Mouse (Mus musculus): ENCODE results near the gene Hist2h2bb. TPM values are rescaled to one million over a fixed set of nuclear protein-coding genes. Genes with fewer than 3 reads are reported as not detected.

The Hist2h2bb gene
- total and polyA plus RNA-seq, 3 experiments = 1.2 to 34.7 (median 34.1) TPM

GRCm38 (mm10) chr3:96302076-96302475, 32.5 kb downstream of the Hist2h2bb start:
- Histone ChIP-seq H3K79me2 (replicated peaks; ENCODE audit: control insufficient read depth, insufficient read depth, low read length) (no peaks in the 10 kb centered on the region), H3K36me3 (ENCODE audit: control insufficient read depth, insufficient read depth, low read length) (no peaks in the 10 kb centered on the region), H3K9ac (ENCODE audit: low read depth, low read length) (no peak overlapping the region), H3K4me3 (no peak overlapping the region), H3K27me3 (ENCODE audit: control insufficient read depth, insufficient read depth, low read length) (no peaks in the 10 kb centered on the region), H3K27ac (no peak overlapping the region), H3K4me1 (ENCODE audit: control insufficient read depth, insufficient read depth, low read length) (no peaks in the 10 kb centered on the region; the same call in 1 of the 2 replicates)
- DNase-seq = no peak
- TF ChIP-seq EP300 (IDR thresholded peaks at IDR 0.05; ENCODE audit: insufficient read depth, low read depth, low read length) = no peak
- no peak for TF ChIP-seq POLR2A (IDR thresholded peaks at IDR 0.05; ENCODE audit: insufficient read depth, low read depth, low read length)
- TF ChIP-seq CTCF (IDR thresholded peaks at IDR 0.05) = no peak
- intact Hi-C loops (cut with DNase I) = no loop called here
- 80% methylated on average over 5 of the region's 5 CpGs for WGBS

- H3K4me1 ChIP-seq (ENCODE audit: control insufficient read depth, insufficient read depth, low read length) = no peaks in the 10 kb centered on the region; the same call in 1 of the 2 replicates
- intact Hi-C loops (cut with DNase I) = no loop called here
- TF ChIP-seq POLR2A (IDR thresholded peaks at IDR 0.05; ENCODE audit: insufficient read depth, low read depth, low read length) (no peak), EP300 (IDR thresholded peaks at IDR 0.05; ENCODE audit: insufficient read depth, low read depth, low read length) (no peak)
- no peak for DNase-seq
- 70% methylated on average over 9 of the region's 9 CpGs for whole genome bisulfite sequencing
- H3K79me2 ChIP-seq (replicated peaks; ENCODE audit: control insufficient read depth, insufficient read depth, low read length) = no peaks in the 10 kb centered on the region
- no peak overlapping the region for H3K4me3 ChIP-seq
- no peaks in the 10 kb centered on the region for H3K36me3 ChIP-seq (ENCODE audit: control insufficient read depth, insufficient read depth, low read length)
- H3K27me3 ChIP-seq (ENCODE audit: control insufficient read depth, insufficient read depth, low read length) = no peaks in the 10 kb centered on the region
- no peak overlapping the region for H3K9ac ChIP-seq (ENCODE audit: low read depth, low read length)
- no peak overlapping the region for H3K27ac ChIP-seq
These were observed 37.0 kb downstream of the Hist2h2bb start for GRCm38 (mm10) chr3:96306506-96306905.

DNA sequence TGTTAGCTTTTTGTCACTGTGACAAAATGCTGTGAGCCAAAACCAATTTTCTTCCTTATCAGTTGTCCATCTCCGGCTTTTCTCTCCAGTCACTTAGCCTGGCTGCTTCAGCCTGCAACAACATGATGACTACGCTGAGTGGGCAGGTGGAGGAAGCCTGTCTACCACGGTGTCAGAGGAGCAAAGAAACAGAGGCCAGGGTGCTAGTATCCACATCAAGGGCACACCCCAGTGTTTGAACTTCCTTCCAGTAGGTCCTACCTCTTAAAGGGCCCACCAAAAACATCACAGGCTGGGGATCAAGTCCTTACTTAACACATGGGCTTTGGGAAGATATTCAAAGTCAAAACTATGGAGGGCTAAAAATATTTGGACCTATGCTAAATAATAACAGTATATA, 39.9 kb downstream of the Hist2h2bb start:
- no peaks in the 10 kb centered on the region for H3K4me1 ChIP-seq (ENCODE audit: control insufficient read depth, insufficient read depth, low read length)
- H3K9ac ChIP-seq (ENCODE audit: low read depth, low read length) = no peak overlapping the region
- no peak for DNase-seq
- H3K79me2 ChIP-seq (replicated peaks; ENCODE audit: control insufficient read depth, insufficient read depth, low read length) = no peaks in the 10 kb centered on the region
- 52% methylated on average over 3 of the region's 3 CpGs for WGBS
- no peak overlapping the region for H3K27ac ChIP-seq
- no peaks in the 10 kb centered on the region for H3K27me3 ChIP-seq (ENCODE audit: control insufficient read depth, insufficient read depth, low read length)
- TF ChIP-seq CTCF (IDR thresholded peaks at IDR 0.05) (no peak), POLR2A (IDR thresholded peaks at IDR 0.05; ENCODE audit: insufficient read depth, low read depth, low read length) (no peak), EP300 (IDR thresholded peaks at IDR 0.05; ENCODE audit: insufficient read depth, low read depth, low read length) (no peak)
- no peak overlapping the region for H3K4me3 ChIP-seq
- no peaks in the 10 kb centered on the region for H3K36me3 ChIP-seq (ENCODE audit: control insufficient read depth, insufficient read depth, low read length)
- intact Hi-C loops (cut with DNase I) = no loop called here

DNA sequence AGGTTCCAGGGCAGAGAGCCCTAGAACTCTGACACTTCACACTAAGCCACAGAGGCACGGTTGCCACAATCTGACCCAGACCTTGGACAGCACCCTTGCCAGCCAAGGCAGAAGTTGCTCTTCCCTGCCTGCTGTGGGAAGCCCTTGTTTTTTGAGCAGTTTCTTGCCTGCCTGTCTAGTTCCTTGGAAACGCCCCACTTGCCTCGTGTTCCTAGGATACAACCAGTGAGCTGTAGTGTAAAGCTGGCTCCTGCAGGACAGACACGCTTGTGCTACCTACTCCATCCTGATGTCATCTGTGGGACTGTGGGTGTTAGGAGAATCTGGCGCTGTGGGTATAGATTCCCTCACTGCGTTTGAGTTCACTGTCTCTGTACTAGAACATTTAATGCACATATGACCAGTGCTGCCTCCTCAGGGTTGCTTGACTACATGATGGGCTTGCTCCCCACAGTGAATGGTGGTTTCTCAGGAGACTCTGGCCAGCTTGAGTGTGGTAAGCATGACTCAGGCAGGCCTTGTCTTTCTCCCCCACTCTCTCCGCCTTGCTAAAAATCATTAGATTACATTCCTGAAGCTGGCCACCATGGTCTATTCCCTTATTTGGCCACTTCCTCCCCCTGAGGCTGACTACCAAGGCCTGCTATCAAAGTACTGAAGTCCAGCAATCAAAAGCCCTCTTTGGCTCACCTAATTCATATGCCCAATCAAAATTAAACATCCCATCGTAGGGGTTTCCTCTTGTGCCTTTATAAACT, 43.0 kb downstream of the Hist2h2bb start:
- H3K4me1 ChIP-seq (ENCODE audit: control insufficient read depth, insufficient read depth, low read length) = no peaks in the 10 kb centered on the region
- no peak for TF ChIP-seq EP300 (IDR thresholded peaks at IDR 0.05; ENCODE audit: insufficient read depth, low read depth, low read length)
- no peak for TF ChIP-seq CTCF (IDR thresholded peaks at IDR 0.05)
- TF ChIP-seq POLR2A (IDR thresholded peaks at IDR 0.05; ENCODE audit: insufficient read depth, low read depth, low read length) = no peak
- H3K36me3 ChIP-seq (ENCODE audit: control insufficient read depth, insufficient read depth, low read length) = no peaks in the 10 kb centered on the region
- no peaks in the 10 kb centered on the region for H3K27me3 ChIP-seq (ENCODE audit: control insufficient read depth, insufficient read depth, low read length)
- no peak overlapping the region for H3K27ac ChIP-seq
- WGBS = 50% methylated on average over 8 of the region's 8 CpGs
- DNase-seq = no peak
- intact Hi-C loops (cut with DNase I) = no loop called here
- H3K4me3 ChIP-seq = no peak overlapping the region
- H3K9ac ChIP-seq (ENCODE audit: low read depth, low read length) = no peak overlapping the region
- no peaks in the 10 kb centered on the region for H3K79me2 ChIP-seq (replicated peaks; ENCODE audit: control insufficient read depth, insufficient read depth, low read length)

Small RNAs within 50 kb of the gene (microRNA-seq; reads per million reads assigned to microRNA genes)
- gene Gm44492 (0 to 0.56 reads per million in 2 experiments), gene Gm47311 (0 reads per million in 2 experiments), gene Gm47313 (0 reads per million in 2 experiments)

Other genes starting within 250 kb of the Hist2h2bb start
- gene Vps45, start 211.3 kb upstream of the Hist2h2bb start, total RNA-seq (2021) = 10 to 100 TPM; 23.0 to 24.5 TPM
- gene Vps45, start 211.3 kb upstream of the Hist2h2bb start, polyA plus RNA-seq (2012; rRNA removed) = 4.3 and 7.1 TPM in 2 replicates
- gene Otud7b, start 165.2 kb upstream of the Hist2h2bb start, total RNA-seq (2021) = 10 to 100 TPM; 46.0 to 57.4 TPM
- 10.9 and 15.8 TPM in 2 replicates for gene Otud7b, start 165.2 kb upstream of the Hist2h2bb start, polyA plus RNA-seq (2012; rRNA removed)
- gene Mtmr11, start 107.7 kb upstream of the Hist2h2bb start, total RNA-seq (2021) = 1 to 10 TPM; 2.1 to 3.5 TPM
- 5.5 and 11.7 TPM in 2 replicates for gene Mtmr11, start 107.7 kb upstream of the Hist2h2bb start, polyA plus RNA-seq (2012; rRNA removed)
- gene Sf3b4, start 97.4 kb upstream of the Hist2h2bb start, total RNA-seq (2021) = 10 to 100 TPM; 15.7 to 16.5 TPM
- gene Sf3b4, start 97.4 kb upstream of the Hist2h2bb start, polyA plus RNA-seq (2012; rRNA removed) = 19.2 and 23.0 TPM in 2 replicates
- 1 to 10 TPM; 3.4 to 5.4 TPM for gene Sv2a, start 88.6 kb upstream of the Hist2h2bb start, total RNA-seq (2021)
- gene Sv2a, start 88.6 kb upstream of the Hist2h2bb start, polyA plus RNA-seq (2012; rRNA removed) = 4.5 and 5.7 TPM in 2 replicates
- 10 to 100 TPM; 22.6 to 28.7 TPM for gene Bola1, start 50.0 kb upstream of the Hist2h2bb start, total RNA-seq (2021)
- 22.3 and 36.0 TPM in 2 replicates for gene Bola1, start 50.0 kb upstream of the Hist2h2bb start, polyA plus RNA-seq (2012; rRNA removed)
- gene Hist2h2ab, start 49.9 kb upstream of the Hist2h2bb start, total RNA-seq (2021) = 1 to 10 TPM; 1.9 to 2.0 TPM
- 0.35 TPM in 1 of 2 replicates, not detected in the other for gene Hist2h2ab, start 49.9 kb upstream of the Hist2h2bb start, polyA plus RNA-seq (2012; rRNA removed)
- gene Hist2h2ac, start 48.9 kb upstream of the Hist2h2bb start, total RNA-seq (2021) = 10 to 100 TPM; 18.1 to 26.3 TPM
- 1.3 and 1.5 TPM in 2 replicates for gene Hist2h2ac, start 48.9 kb upstream of the Hist2h2bb start, polyA plus RNA-seq (2012; rRNA removed)
- 10 to 100 TPM in 1 of 2 experiments, 1 to 10 TPM in 1; 9.4 to 10.1 TPM for gene Hist2h2be, start 48.6 kb upstream of the Hist2h2bb start, total RNA-seq (2021)
- 6.9 and 11.9 TPM in 2 replicates for gene Hist2h2be, start 48.6 kb upstream of the Hist2h2bb start, polyA plus RNA-seq (2012; rRNA removed)
- 1 to 10 TPM; 5.5 to 6.2 TPM for gene Hist2h3c2, start 30.6 kb upstream of the Hist2h2bb start, total RNA-seq (2021)
- 9.2 and 12.0 TPM in 2 replicates for gene Hist2h3c2, start 30.6 kb upstream of the Hist2h2bb start, polyA plus RNA-seq (2012; rRNA removed)
- gene Hist2h2aa2, start 29.5 kb upstream of the Hist2h2bb start, total RNA-seq (2021) = 100 to 1,000 TPM; 189 to 218 TPM
- gene Hist2h2aa2, start 29.5 kb upstream of the Hist2h2bb start, polyA plus RNA-seq (2012; rRNA removed) = 33.9 and 73.5 TPM in 2 replicates
- gene Hist2h2aa1, start 24.3 kb upstream of the Hist2h2bb start, total RNA-seq (2021) = 10 to 100 TPM in 1 of 2 experiments, 1 to 10 TPM in 1; 7.1 to 13.0 TPM
- 60.4 and 124 TPM in 2 replicates for gene Hist2h2aa1, start 24.3 kb upstream of the Hist2h2bb start, polyA plus RNA-seq (2012; rRNA removed)
- gene Hist2h3c1, start 23.1 kb upstream of the Hist2h2bb start, total RNA-seq (2021) = not detected
- gene Hist2h3c1, start 23.1 kb upstream of the Hist2h2bb start, polyA plus RNA-seq (2012; rRNA removed) = not detected in 2 replicates
- gene Hist2h4, start 6.4 kb upstream of the Hist2h2bb start, total RNA-seq (2021) = 10 to 100 TPM; 11.6 to 14.0 TPM
- gene Hist2h4, start 6.4 kb upstream of the Hist2h2bb start, polyA plus RNA-seq (2012; rRNA removed) = 1.1 and 1.4 TPM in 2 replicates
- gene Hist2h3b, start 1.1 kb upstream of the Hist2h2bb start, total RNA-seq (2021) = 10 to 100 TPM; 11.5 to 18.3 TPM
- gene Hist2h3b, start 1.1 kb upstream of the Hist2h2bb start, polyA plus RNA-seq (2012; rRNA removed) = 0.94 and 5.2 TPM in 2 replicates
- gene Fcgr1, start 24.2 kb downstream of the Hist2h2bb start, total RNA-seq (2021) = 1 to 10 TPM; 1.2 to 1.3 TPM
- gene Fcgr1, start 24.2 kb downstream of the Hist2h2bb start, polyA plus RNA-seq (2012; rRNA removed) = 1.1 and 2.4 TPM in 2 replicates
- not detected for gene BC107364, start 182.6 kb downstream of the Hist2h2bb start, total RNA-seq (2021)
- 0.15 TPM in 1 of 2 replicates, not detected in the other for gene BC107364, start 182.6 kb downstream of the Hist2h2bb start, polyA plus RNA-seq (2012; rRNA removed)

Measured in heart, adult 2 months (tissue).